Mouse (Mus musculus): ENCODE data around the gene 4933414I15Rik.

- no peak for TF ChIP-seq CTCF (IDR thresholded peaks at IDR 0.05; ENCODE audit: control insufficient read depth, insufficient read depth, low read length)
- no peak for TF ChIP-seq POLR2A (IDR thresholded peaks at IDR 0.05; ENCODE audit: borderline replicate concordance, control insufficient read depth, low read depth, low read length)
Observed at GRCm38 (mm10) chr11:50981667-50982066, 38.1 kb upstream of the 4933414I15Rik start, which contains the start of gene Olfr1377.

Measured in bone marrow, adult 2 months (tissue).